Mouse (Mus musculus) mouse embryonic stem cell (cell line): Measurements from ENCODE around the gene Tanc1.
"Not testable (repeated sequence)": the region's sequence is repeated elsewhere in the genome, so short reads cannot be mapped to it uniquely, and the experiment has no call there.

Source experiments
- in situ Hi-C, 2 experiments: fragments of 300-500 bp; cut with MboI; formaldehyde crosslinking; loops; 1 replicate in 1 of 2; 3 replicates in 1 of 2; pipeline ENCODE4 v1.14.3; 2019 to 2020; ENCODE audit warnings: low sequenced_read_pairs in 2 of 2, low pct_unique_long_range_greater_than_20kb in 1 of 2, mixed read lengths in 1 of 2; ENCODE audit not compliant: unreplicated experiment in 1 of 2

Tanc1 gene

GRCm38 (mm10) chr2:59828777-59829508 is 217.1 kb downstream of the Tanc1 start:
- in situ Hi-C loops: no loop called here

- in situ Hi-C loops: no loop called here
These were observed 217.9 kb downstream of the Tanc1 start for GRCm38 (mm10) chr2:59829718-59830117.

GRCm38 (mm10) chr2:59830151-59830550 is 218.3 kb downstream of the Tanc1 start:
- in situ Hi-C loops: no loop called here

GRCm38 (mm10) chr2:59830940-59831339 is 219.1 kb downstream of the Tanc1 start:
- in situ Hi-C loops: no loop called here

GRCm38 (mm10) chr2:59831831-59832230 is 220.0 kb downstream of the Tanc1 start:
- in situ Hi-C loops: no loop called here

- in situ Hi-C loops: no loop called here
These were observed 227.0 kb downstream of the Tanc1 start for GRCm38 (mm10) chr2:59838825-59839224.

GRCm38 (mm10) chr2:59839755-59840154 is 227.9 kb downstream of the Tanc1 start:
- in situ Hi-C loops: no loop called here

GRCm38 (mm10) chr2:59840191-59840590 is 228.3 kb downstream of the Tanc1 start:
- in situ Hi-C loops: no loop called here

- in situ Hi-C loops: no loop called here
These were observed 229.5 kb downstream of the Tanc1 start for GRCm38 (mm10) chr2:59841189-59841939.

- in situ Hi-C loops: no loop called here
These were observed 230.1 kb downstream of the Tanc1 start for GRCm38 (mm10) chr2:59841944-59842343.

- in situ Hi-C loops: no loop called here
These were observed 230.7 kb downstream of the Tanc1 start for GRCm38 (mm10) chr2:59842556-59843008.

- in situ Hi-C loops: no loop called here
These were observed 231.3 kb downstream of the Tanc1 start for GRCm38 (mm10) chr2:59843156-59843555.

- in situ Hi-C loops: no loop called here
These were observed 232.0 kb downstream of the Tanc1 start for GRCm38 (mm10) chr2:59843848-59844247.

- in situ Hi-C loops: not testable (repeated sequence)
These were observed 240.0 kb downstream of the Tanc1 start for GRCm38 (mm10) chr2:59851885-59852284.

GRCm38 (mm10) chr2:59852916-59853315 is 241.1 kb downstream of the Tanc1 start:
- in situ Hi-C loops: no loop called here

GRCm38 (mm10) chr2:59853543-59853942 is 241.7 kb downstream of the Tanc1 start:
- in situ Hi-C loops: no loop called here

GRCm38 (mm10) chr2:59854363-59854762 is 242.5 kb downstream of the Tanc1 start:
- in situ Hi-C loops: no loop called here

GRCm38 (mm10) chr2:59862618-59863017 is 250.8 kb downstream of the Tanc1 start:
- in situ Hi-C loops: no loop called here

- in situ Hi-C loops: no loop called here
These were observed 258.7 kb downstream of the Tanc1 start for GRCm38 (mm10) chr2:59870526-59870925.

GRCm38 (mm10) chr2:59876482-59876881 is 264.6 kb downstream of the Tanc1 start:
- in situ Hi-C loops: no loop called here
